Mouse (Mus musculus): ENCODE measurements around the gene Slc25a3.

GRCm38 (mm10) chr10:91145413-91145812, 21.6 kb upstream of the Slc25a3 start:
- TF ChIP-seq FLI1 (IDR thresholded peaks at IDR 0.05; ENCODE audit: low read length): no peak
- no peak for TF ChIP-seq GATA1 (IDR thresholded peaks at IDR 0.05; ENCODE audit: borderline replicate concordance, low read length)

All from megakaryocyte, embryonic 14.5 days (primary cell).